Mouse (Mus musculus) myocyte (in vitro differentiated cells): ENCODE measurements around the gene G0s2. TPM values are rescaled to one million over a fixed set of nuclear protein-coding genes. Genes with fewer than 3 reads are reported as not detected.

Source experiments
- H3K27me3 ChIP-seq: one replicate; pipeline ENCODE4 v1.6.1; 2011; ENCODE audit not compliant: control insufficient read depth, insufficient read depth, insufficient read length
- H3K36me3 ChIP-seq: one replicate; pipeline ENCODE4 v1.6.1; 2011; ENCODE audit not compliant: control insufficient read depth, insufficient read depth
- H3K4me2 ChIP-seq: one replicate; pipeline ENCODE4 v1.6.1; 2011; ENCODE audit warnings: low read depth, control low read depth
- H3K4me3 ChIP-seq: one replicate; pipeline ENCODE4 v1.5.1; 2011; ENCODE audit warnings: mild to moderate bottlenecking, control low read depth, moderate library complexity
- H3K79me2 ChIP-seq: one replicate; pipeline ENCODE4 v1.6.1; 2011; ENCODE audit not compliant: control insufficient read depth, insufficient read depth
- H3ac ChIP-seq: one replicate; pipeline ENCODE4 v1.6.1; 2011; ENCODE audit not compliant: control insufficient read depth, insufficient read length
- CEBPB ChIP-seq: IDR thresholded peaks from 2 replicates; pipeline ENCODE4 v1.6.1; 2011; ENCODE audit warnings: mild to moderate bottlenecking, moderate library complexity; ENCODE audit not compliant: poor library complexity, insufficient read depth, severe bottlenecking
- E2F4 ChIP-seq: IDR thresholded peaks from one replicate; pipeline ENCODE4 v1.6.1; 2011; ENCODE audit warnings: mild to moderate bottlenecking, control low read depth, moderate library complexity; ENCODE audit not compliant: insufficient read depth
- MAX ChIP-seq: IDR thresholded peaks from one replicate; pipeline ENCODE4 v1.6.1; 2011; ENCODE audit warnings: low read depth, mild to moderate bottlenecking, control low read depth
- MYOD1 ChIP-seq, 3 experiments: IDR thresholded peaks; one replicate each; pipeline ENCODE4 v1.6.1; 2011; ENCODE audit warnings: control low read depth in 2 of 3, low read depth in 2 of 3, mild to moderate bottlenecking in 2 of 3, moderate library complexity in 1 of 3; ENCODE audit not compliant: insufficient read length in 2 of 3, control insufficient read depth in 1 of 3
- MYOG ChIP-seq, 3 experiments: IDR thresholded peaks; one replicate each; pipeline ENCODE4 v1.6.1; 2011; ENCODE audit warnings: control low read depth in 2 of 3, low read depth in 2 of 3, mild to moderate bottlenecking in 2 of 3; ENCODE audit not compliant: insufficient read length in 2 of 3, control insufficient read depth in 1 of 3, insufficient read depth in 1 of 3
- POLR2A ChIP-seq: IDR thresholded peaks from one replicate; pipeline ENCODE4 v1.6.1; 2011; ENCODE audit warnings: low read depth, mild to moderate bottlenecking, control low read depth, moderate library complexity; ENCODE audit not compliant: insufficient read length
- POLR2AphosphoS2 ChIP-seq: IDR thresholded peaks from one replicate; pipeline ENCODE4 v1.6.1; 2011; ENCODE audit warnings: low read depth, control low read depth; ENCODE audit not compliant: insufficient read length
- REST ChIP-seq: IDR thresholded peaks from one replicate; pipeline ENCODE4 v1.6.1; 2011; ENCODE audit warnings: mild to moderate bottlenecking, control low read depth, moderate library complexity; ENCODE audit not compliant: insufficient read depth, insufficient read length
- SRF ChIP-seq: IDR thresholded peaks from one replicate; pipeline ENCODE4 v1.6.1; 2011; ENCODE audit warnings: low read depth; ENCODE audit not compliant: control insufficient read depth, insufficient read length
- TCF12 ChIP-seq: IDR thresholded peaks from one replicate; pipeline ENCODE4 v1.6.1; 2011; ENCODE audit warnings: mild to moderate bottlenecking, control low read depth; ENCODE audit not compliant: poor library complexity, insufficient read depth, severe bottlenecking
- TCF3 ChIP-seq: IDR thresholded peaks from one replicate; pipeline ENCODE4 v1.6.1; 2011; ENCODE audit warnings: low read depth, control low read depth; ENCODE audit not compliant: insufficient read length
- USF1 ChIP-seq: IDR thresholded peaks from one replicate; pipeline ENCODE4 v1.6.1; 2011; ENCODE audit warnings: low read depth, mild to moderate bottlenecking, control low read depth, moderate library complexity
- polyA plus RNA-seq: library from polyadenylated mRNA; unstranded; fragments of >200 nt; fragmentation: generic; extraction: Trizol; gene quantifications from one replicate; pipeline ENCODE4 v1.2.1, GENCODE M21; 2012; ENCODE audit warnings: missing spikeins

The G0s2 gene
- polyA plus RNA-seq, 1 experiment, result 206 TPM

GRCm38 (mm10) chr1:193316358-193316750, 43.3 kb upstream of the G0s2 start:
- TF ChIP-seq MAX (no peak), MYOG (IDR thresholded peaks at IDR 0.05; ENCODE audit: control insufficient read depth in 1 of 3, insufficient read depth in 1 of 3, insufficient read length in 2 of 3, low read depth in 2 of 3) (no peak), E2F4 (no peak), MYOD1 (IDR thresholded peaks at IDR 0.05; ENCODE audit: control insufficient read depth in 1 of 3, insufficient read length in 2 of 3, low read depth in 2 of 3) (no peak), TCF12 (no peak), POLR2A (no peak), SRF (no peak), REST (no peak), TCF3 (no peak), POLR2AphosphoS2 (no peak), USF1 (no peak)

GRCm38 (mm10) chr1:193315705-193316357, 42.8 kb upstream of the G0s2 start:
- no peaks in the 10 kb centered on the region for H3K27me3 ChIP-seq
- H3K4me2 ChIP-seq, result no peak overlapping the region
- no peaks in the 10 kb centered on the region for H3K36me3 ChIP-seq
- H3K79me2 ChIP-seq, result no peaks in the 10 kb centered on the region
- H3K4me3 ChIP-seq, result no peak overlapping the region
- H3ac ChIP-seq, result no peak overlapping the region
- peak; percentile 24 to 71 (median 31) for TF ChIP-seq MYOG (IDR thresholded peaks at IDR 0.05; ENCODE audit: control insufficient read depth in 1 of 3, insufficient read depth in 1 of 3, insufficient read length in 2 of 3, low read depth in 2 of 3)
- TF ChIP-seq MYOD1 (IDR thresholded peaks at IDR 0.05; ENCODE audit: control insufficient read depth in 1 of 3, insufficient read length in 2 of 3, low read depth in 2 of 3), result peak in 2 of 3 experiments; percentile 20 to 60
- no peak for TF ChIP-seq CEBPB
- TF ChIP-seq TCF12, result no peak
- TF ChIP-seq SRF, result no peak
- no peak for TF ChIP-seq POLR2AphosphoS2

More at GRCm38 (mm10) chr1:193316358-193316750, 43.3 kb upstream of the G0s2 start:
- Histone ChIP-seq H3K27me3 (no peaks in the 10 kb centered on the region), H3K36me3 (no peaks in the 10 kb centered on the region), H3K79me2 (no peaks in the 10 kb centered on the region), H3K4me2 (peak overlapping the region; percentile 25), H3K4me3 (no peak overlapping the region), H3ac (no peak overlapping the region)

- Histone ChIP-seq H3ac (no peak overlapping the region), H3K36me3 (no peaks in the 10 kb centered on the region), H3K4me2 (no peak overlapping the region), H3K79me2 (no peaks in the 10 kb centered on the region), H3K27me3 (no peaks in the 10 kb centered on the region), H3K4me3 (no peak overlapping the region)
- no peak for TF ChIP-seq E2F4
- TF ChIP-seq MAX, result no peak
- no peak for TF ChIP-seq POLR2AphosphoS2
- no peak for TF ChIP-seq MYOD1 (IDR thresholded peaks at IDR 0.05; ENCODE audit: control insufficient read depth in 1 of 3, insufficient read length in 2 of 3, low read depth in 2 of 3)
- no peak for TF ChIP-seq CEBPB
- TF ChIP-seq USF1, result no peak
- TF ChIP-seq SRF, result no peak
- no peak for TF ChIP-seq TCF3
- no peak for TF ChIP-seq MYOG (IDR thresholded peaks at IDR 0.05; ENCODE audit: control insufficient read depth in 1 of 3, insufficient read depth in 1 of 3, insufficient read length in 2 of 3, low read depth in 2 of 3)
- TF ChIP-seq REST, result no peak
- TF ChIP-seq TCF12, result no peak
- no peak for TF ChIP-seq POLR2A
Measured at GRCm38 (mm10) chr1:193311596-193311995, 38.6 kb upstream of the G0s2 start.

- H3K36me3 ChIP-seq, result no peaks in the 10 kb centered on the region
- H3K4me3 ChIP-seq, result no peak overlapping the region
- H3ac ChIP-seq, result no peak overlapping the region
- no peaks in the 10 kb centered on the region for H3K79me2 ChIP-seq
- no peak for TF ChIP-seq E2F4
- no peak for TF ChIP-seq MYOD1 (IDR thresholded peaks at IDR 0.05; ENCODE audit: control insufficient read depth in 1 of 3, insufficient read length in 2 of 3, low read depth in 2 of 3)
- TF ChIP-seq TCF3, result no peak
- no peak for TF ChIP-seq MYOG (IDR thresholded peaks at IDR 0.05; ENCODE audit: control insufficient read depth in 1 of 3, insufficient read depth in 1 of 3, insufficient read length in 2 of 3, low read depth in 2 of 3)
- no peak for TF ChIP-seq TCF12
- TF ChIP-seq SRF, result no peak
- TF ChIP-seq MAX, result no peak
- no peak for TF ChIP-seq REST
- TF ChIP-seq CEBPB, result no peak
- no peak for TF ChIP-seq POLR2AphosphoS2
- no peak for TF ChIP-seq POLR2A
- TF ChIP-seq USF1, result no peak
- no peaks in the 10 kb centered on the region for H3K27me3 ChIP-seq
- no peak overlapping the region for H3K4me2 ChIP-seq
Measured at GRCm38 (mm10) chr1:193310519-193311085, 37.6 kb upstream of the G0s2 start.
